Mouse (Mus musculus) liver, adult 2 months (tissue): ENCODE data around the gene Gm20388. TPM values are rescaled to one million over a fixed set of nuclear protein-coding genes. Genes with fewer than 3 reads are reported as not detected.

Experiments used
- DNase-seq: peaks from one replicate; pipeline ENCODE4 v3.0.0-alpha.2; 2011; ENCODE audit warnings: low read depth, low spot score; ENCODE audit errors: extremely low read depth
- H3K27ac ChIP-seq: fragments of 200-500 bp; replicated peaks from 2 replicates; pipeline ENCODE4 v1.5.1; 2012; ENCODE audit warnings: low read depth, mild to moderate bottlenecking, control low read depth, inconsistent platforms, low read length; ENCODE audit not compliant: insufficient read depth
- H3K27me3 ChIP-seq: fragments of 200-500 bp; 2 replicates; pipeline ENCODE4 v1.6.1; 2012; ENCODE audit warnings: mild to moderate bottlenecking, moderate library complexity, low read length, inconsistent platforms; ENCODE audit not compliant: control insufficient read depth, insufficient read depth
- H3K36me3 ChIP-seq: fragments of 200-500 bp; 2 replicates; pipeline ENCODE4 v1.6.1; 2012; ENCODE audit warnings: low read length, inconsistent platforms; ENCODE audit not compliant: control insufficient read depth, insufficient read depth
- H3K4me1 ChIP-seq: fragments of 200-500 bp; 2 replicates; pipeline ENCODE4 v1.6.1; 2011; ENCODE audit warnings: low read length; ENCODE audit not compliant: control insufficient read depth, insufficient read depth
- H3K4me3 ChIP-seq: fragments of 200-500 bp; 2 replicates; pipeline ENCODE4 v1.5.1; 2011; ENCODE audit warnings: low read depth, mild to moderate bottlenecking, control low read depth, low read length, moderate library complexity; ENCODE audit not compliant: insufficient read depth
- H3K79me2 ChIP-seq: fragments of 200-500 bp; 2 replicates; pipeline ENCODE4 v1.6.1; 2012; ENCODE audit warnings: inconsistent platforms, mild to moderate bottlenecking, low read length, moderate library complexity; ENCODE audit not compliant: control insufficient read depth, insufficient read depth
- H3K9ac ChIP-seq: fragments of 200-500 bp; 2 replicates; pipeline ENCODE4 v1.6.1; 2012; ENCODE audit warnings: low read depth, mild to moderate bottlenecking, control low read depth, inconsistent platforms, low read length
- CTCF ChIP-seq: fragments of 200-500 bp; IDR thresholded peaks from 2 replicates; pipeline ENCODE4 v1.5.1; 2011; ENCODE audit warnings: low read depth, low read length, control low read depth
- POLR2A ChIP-seq: fragments of 200-500 bp; IDR thresholded peaks from 2 replicates; pipeline ENCODE4 v1.6.1; 2011; ENCODE audit warnings: low read length, control low read depth; ENCODE audit not compliant: insufficient read depth; ENCODE audit errors: extremely low read depth
- WGBS: fragments of 180-500 bp; shearing (Covaris S2); methylation state at CpG from one replicate; pipeline ENCODE4 v1.1.7; 2018; 5-methylcytosine and 5-hydroxymethylcytosine counted together
- polyA plus RNA-seq: library from polyadenylated mRNA; depleted of rRNA; stranded (reverse); fragments of >200 nt; gene quantifications from 2 replicates; pipeline ENCODE4 v1.2.3, GENCODE M21; 2012
- total RNA-seq: library from RNA; depleted of rRNA; stranded (reverse); fragments of >200 nt; gene quantifications from 2 replicates; pipeline ENCODE4 v1.2.3, GENCODE M21; 2014

Gene Gm20388
- total and polyA plus RNA-seq, 2 experiments, result 6.4 to 19.9 TPM

GRCm38 (mm10) chr8:123729786-123730411 lies 3819.3 kb downstream of the Gm20388 start:
- H3K27ac ChIP-seq, result no peak overlapping the region
- TF ChIP-seq POLR2A (no peak), CTCF (no peak)
- WGBS, result 75% methylated on average over 13 of the region's 13 CpGs

GRCm38 (mm10) chr8:123732332-123732731 lies 3821.7 kb downstream of the Gm20388 start:
- no peak overlapping the region for H3K9ac ChIP-seq
- peaks cover 4% of the 10 kb centered on the region; the same call in 1 of the 2 replicates for H3K4me1 ChIP-seq
- no peaks in the 10 kb centered on the region; the same call in 1 of the 2 replicates for H3K27me3 ChIP-seq
- H3K36me3 ChIP-seq, result no peaks in the 10 kb centered on the region
- WGBS, result 76% methylated on average over 4 of the region's 4 CpGs
- H3K27ac ChIP-seq, result no peak overlapping the region
- no peaks in the 10 kb centered on the region for H3K79me2 ChIP-seq
- TF ChIP-seq CTCF (no peak), POLR2A (no peak)
- no peak overlapping the region for H3K4me3 ChIP-seq
- DNase-seq, result no peak

More at GRCm38 (mm10) chr8:123729786-123730411, 3819.3 kb downstream of the Gm20388 start:
- no peak for DNase-seq
- Histone ChIP-seq H3K36me3 (no peaks in the 10 kb centered on the region), H3K9ac (no peak overlapping the region), H3K4me1 (no peaks in the 10 kb centered on the region), H3K27me3 (no peaks in the 10 kb centered on the region; the same call in 1 of the 2 replicates), H3K79me2 (no peaks in the 10 kb centered on the region), H3K4me3 (no peak overlapping the region)

- WGBS, result 72% methylated on average over 8 of the region's 8 CpGs
- Histone ChIP-seq H3K27me3 (no peaks in the 10 kb centered on the region), H3K27ac (no peak overlapping the region), H3K9ac (no peak overlapping the region), H3K4me1 (peaks cover 4% of the 10 kb centered on the region; the same call in 1 of the 2 replicates), H3K79me2 (no peaks in the 10 kb centered on the region), H3K4me3 (no peak overlapping the region), H3K36me3 (no peaks in the 10 kb centered on the region)
- DNase-seq, result peak; percentile 35
- TF ChIP-seq CTCF, result no peak
- TF ChIP-seq POLR2A, result no peak
These were observed 3823.8 kb downstream of the Gm20388 start for GRCm38 (mm10) chr8:123734486-123734885.

GRCm38 (mm10) chr8:123736974-123737373 lies 3826.3 kb downstream of the Gm20388 start:
- Histone ChIP-seq H3K4me1 (peaks cover 4% of the 10 kb centered on the region; the same call in 1 of the 2 replicates), H3K36me3 (no peaks in the 10 kb centered on the region), H3K27ac (peak overlapping the region; percentile 3), H3K27me3 (no peaks in the 10 kb centered on the region), H3K79me2 (no peaks in the 10 kb centered on the region), H3K9ac (no peak overlapping the region), H3K4me3 (no peak overlapping the region)
- 20% methylated on average over 9 of the region's 9 CpGs for WGBS
- peak; percentile 92 for DNase-seq
- TF ChIP-seq CTCF, result no peak

GRCm38 (mm10) chr8:123740263-123740662 lies 3829.6 kb downstream of the Gm20388 start:
- no peaks in the 10 kb centered on the region for H3K79me2 ChIP-seq
- 87% methylated on average over 4 of the region's 4 CpGs for WGBS
- no peak overlapping the region for H3K27ac ChIP-seq
- no peak overlapping the region for H3K9ac ChIP-seq
- TF ChIP-seq POLR2A (no peak), CTCF (no peak)
- H3K27me3 ChIP-seq, result no peaks in the 10 kb centered on the region
- no peaks in the 10 kb centered on the region for H3K36me3 ChIP-seq
- DNase-seq, result no peak
- H3K4me1 ChIP-seq, result peaks cover 4% of the 10 kb centered on the region; the same call in 1 of the 2 replicates
- H3K4me3 ChIP-seq, result no peak overlapping the region

GRCm38 (mm10) chr8:123741232-123741631 lies 3830.6 kb downstream of the Gm20388 start:
- DNase-seq, result no peak
- Histone ChIP-seq H3K4me1 (peaks cover 7% of the 10 kb centered on the region), H3K27ac (no peak overlapping the region), H3K36me3 (no peaks in the 10 kb centered on the region), H3K4me3 (no peak overlapping the region), H3K9ac (no peak overlapping the region), H3K79me2 (no peaks in the 10 kb centered on the region), H3K27me3 (no peaks in the 10 kb centered on the region)
- WGBS, result 91% methylated on average over 9 of the region's 9 CpGs
- TF ChIP-seq CTCF, result no peak
- TF ChIP-seq POLR2A, result no peak
